Mouse (Mus musculus) hindbrain, embryonic 10.5 days (tissue): ENCODE measurements around the gene Cnnm3. TPM values are rescaled to one million over a fixed set of nuclear protein-coding genes. Genes with fewer than 3 reads are reported as not detected.

Experiments used
- DNase-seq: peaks from one replicate; pipeline ENCODE4 v3.0.0-alpha.2; 2017; ENCODE audit warnings: low spot score
- H3K27ac ChIP-seq: fragments of 300-500 bp; sonication (generic); 2 replicates; pipeline ENCODE4 v1.5.1; 2016; ENCODE audit warnings: mild to moderate bottlenecking, moderate library complexity
- H3K27me3 ChIP-seq: fragments of 300-500 bp; sonication (generic); 2 replicates; pipeline ENCODE4 v1.6.1; 2016; ENCODE audit warnings: mild to moderate bottlenecking; ENCODE audit not compliant: poor library complexity, insufficient read depth, severe bottlenecking
- H3K36me3 ChIP-seq: fragments of 300-500 bp; sonication (generic); 2 replicates; pipeline ENCODE4 v1.6.1; 2016; ENCODE audit warnings: mild to moderate bottlenecking, moderate library complexity
- H3K4me1 ChIP-seq: fragments of 300-500 bp; sonication (generic); replicated peaks from 2 replicates; pipeline ENCODE4 v1.6.1; 2016; ENCODE audit warnings: mild to moderate bottlenecking
- H3K4me3 ChIP-seq: fragments of 300-500 bp; sonication (generic); 2 replicates; pipeline ENCODE4 v1.5.1; 2016; ENCODE audit warnings: mild to moderate bottlenecking, moderate library complexity
- H3K9me3 ChIP-seq: fragments of 300-500 bp; sonication (generic); 2 replicates; pipeline ENCODE4 v1.6.1; 2016; ENCODE audit warnings: mild to moderate bottlenecking, moderate library complexity
- WGBS: fragments of 180-500 bp; shearing (Covaris S2); methylation state at CpG from one replicate; pipeline ENCODE4 v1.1.7; 2016; 5-methylcytosine and 5-hydroxymethylcytosine counted together
- polyA plus RNA-seq: library from polyadenylated mRNA; unstranded; fragments of >200 nt; fragmentation: Nextera tagmentation; extraction: Ambion mirVana; gene quantifications from 2 replicates; pipeline ENCODE4 v1.2.1, GENCODE M21; 2016

Cnnm3 gene
- polyA plus RNA-seq, 1 experiment from 2014 or later: 3.2 TPM

DNA sequence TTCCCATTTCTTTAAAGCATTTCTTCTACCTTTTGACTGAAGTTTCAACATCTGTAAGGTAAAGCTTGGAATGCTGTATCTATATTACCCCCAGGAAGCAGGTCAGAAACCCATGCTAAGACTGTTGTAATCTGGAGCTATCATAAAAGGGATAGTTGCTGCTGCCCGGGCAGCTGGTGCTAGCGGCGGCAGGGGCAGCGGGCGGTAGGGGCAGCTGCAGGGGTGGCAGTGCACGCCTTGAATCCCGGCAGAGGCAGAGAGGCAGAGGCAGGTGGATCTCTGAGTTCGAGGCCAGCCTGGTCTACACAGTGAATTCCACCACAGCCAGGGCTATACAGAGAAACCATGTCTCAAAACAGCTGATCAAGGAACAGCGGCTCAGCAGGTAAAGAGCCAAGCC is 31.3 kb downstream of the Cnnm3 start:
- Histone ChIP-seq H3K4me1 (peaks cover 33% of the 10 kb centered on the region), H3K27ac (no peak overlapping the region), H3K27me3 (no peaks in the 10 kb centered on the region), H3K36me3 (peaks cover 52% of the 10 kb centered on the region), H3K9me3 (no peaks in the 10 kb centered on the region), H3K4me3 (no peak overlapping the region)
- 95% methylated on average over 9 of the region's 9 CpGs for WGBS
- no peak for DNase-seq

DNA sequence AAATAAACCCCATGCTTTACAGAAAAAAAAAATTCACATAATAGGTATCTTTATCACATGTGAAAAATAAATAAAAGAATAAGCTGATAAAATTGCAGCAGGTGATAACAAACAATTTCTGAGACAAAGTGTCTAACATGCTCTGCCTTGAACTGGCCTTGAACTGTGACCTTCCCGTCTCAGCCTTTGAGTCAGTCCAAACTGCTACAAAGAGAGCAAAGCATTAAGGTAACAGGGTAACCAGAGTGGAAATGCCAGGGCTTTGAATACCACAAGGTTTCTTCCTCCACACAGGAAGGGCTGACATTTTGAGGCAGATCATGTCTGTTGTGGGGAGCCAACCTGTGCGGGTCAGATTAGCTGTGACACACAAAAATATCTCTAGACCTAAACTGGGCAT is 33.7 kb downstream of the Cnnm3 start:
- no peaks in the 10 kb centered on the region for H3K27me3 ChIP-seq
- H3K36me3 ChIP-seq: peaks cover 53% of the 10 kb centered on the region
- peaks cover 49% of the 10 kb centered on the region for H3K4me1 ChIP-seq
- no peak overlapping the region for H3K27ac ChIP-seq
- H3K4me3 ChIP-seq: no peak overlapping the region
- 86% methylated on average over 2 of the region's 2 CpGs for WGBS
- no peaks in the 10 kb centered on the region for H3K9me3 ChIP-seq
- no peak for DNase-seq

DNA sequence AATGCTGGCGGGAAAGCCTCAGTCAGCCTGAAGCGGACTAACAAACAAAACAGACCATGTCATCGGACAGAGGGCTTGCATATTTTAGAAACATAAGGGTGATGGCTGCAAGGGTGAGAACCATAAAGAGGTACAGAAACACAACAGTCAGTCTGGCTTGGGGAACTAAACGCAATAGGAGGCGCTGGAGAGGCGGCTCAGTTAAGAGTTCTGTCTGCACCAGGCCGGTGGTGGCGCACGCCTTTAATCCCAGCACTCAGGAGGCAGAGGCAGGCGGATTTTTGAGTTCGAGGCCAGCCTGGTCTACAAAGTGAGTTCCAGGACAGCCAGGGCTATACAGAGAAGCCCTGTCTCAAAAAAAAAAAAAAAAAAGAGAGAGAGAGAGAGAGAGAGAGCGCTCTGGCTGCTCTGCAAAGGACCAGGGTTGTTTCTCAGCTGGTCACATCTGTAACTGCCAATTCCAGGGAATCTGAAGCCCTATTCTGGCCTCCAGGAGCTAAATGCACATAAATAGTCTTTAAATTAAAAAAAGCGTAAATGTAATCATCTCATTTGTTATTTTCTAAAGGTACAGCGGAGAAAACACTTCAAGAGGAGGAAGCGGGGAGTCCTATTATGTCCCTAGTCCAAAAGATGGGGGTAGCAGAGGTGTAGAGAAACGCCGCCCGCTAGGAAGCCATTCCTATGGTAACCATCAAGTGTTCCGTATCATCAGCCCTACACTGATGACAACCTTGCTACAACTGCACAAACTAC is 34.4 kb downstream of the Cnnm3 start:
- no peak for DNase-seq
- Histone ChIP-seq H3K27ac (no peak overlapping the region), H3K27me3 (no peaks in the 10 kb centered on the region), H3K4me1 (peaks cover 52% of the 10 kb centered on the region), H3K9me3 (no peaks in the 10 kb centered on the region), H3K36me3 (peaks cover 53% of the 10 kb centered on the region), H3K4me3 (peak overlapping the region; percentile 70)
- WGBS: 69% methylated on average over 19 of the region's 19 CpGs

DNA sequence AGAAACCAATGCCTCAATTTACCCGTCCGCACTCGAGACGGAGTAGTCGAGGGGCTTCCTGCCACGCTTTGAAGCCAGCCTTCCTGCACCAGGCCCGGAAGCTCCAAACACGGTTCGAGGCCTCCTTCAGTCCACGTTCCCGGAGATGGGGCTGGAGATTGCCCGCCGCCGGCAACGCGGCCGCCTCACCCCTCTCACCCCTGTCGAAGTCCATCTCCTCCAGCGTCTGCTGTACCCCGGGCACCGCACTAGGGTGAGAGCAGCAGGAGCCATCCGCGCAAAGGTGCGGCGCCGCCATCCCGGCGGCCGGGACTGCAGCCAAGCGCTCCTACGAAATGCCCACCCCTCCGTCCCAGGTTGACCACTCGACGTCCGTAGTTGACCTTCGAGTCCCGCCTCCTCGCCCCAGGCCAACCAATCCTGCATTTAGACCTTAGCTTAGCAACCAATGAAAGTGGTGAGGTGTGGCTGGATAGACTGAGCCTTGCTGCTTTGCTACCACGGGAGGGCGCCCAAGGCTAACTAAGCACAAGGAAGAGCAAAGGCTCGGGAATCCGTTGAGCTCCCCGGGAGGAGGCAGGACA is 35.3 kb downstream of the Cnnm3 start, which contains the start of gene Ankrd39:
TSS of gene Ankrd39 (minus strand) at position 558 of the 584 bp plus-strand sequence.
- DNase-seq: peak; percentile 98
- Histone ChIP-seq H3K36me3 (peaks cover 54% of the 10 kb centered on the region), H3K27me3 (no peaks in the 10 kb centered on the region), H3K9me3 (no peaks in the 10 kb centered on the region), H3K4me1 (peaks cover 53% of the 10 kb centered on the region), H3K27ac (peak within 1 kb of the TSS; percentile 90), H3K4me3 (peak within 1 kb of the TSS; percentile 70)
- WGBS: under 1% methylated on average over 43 of the region's 43 CpGs

DNA sequence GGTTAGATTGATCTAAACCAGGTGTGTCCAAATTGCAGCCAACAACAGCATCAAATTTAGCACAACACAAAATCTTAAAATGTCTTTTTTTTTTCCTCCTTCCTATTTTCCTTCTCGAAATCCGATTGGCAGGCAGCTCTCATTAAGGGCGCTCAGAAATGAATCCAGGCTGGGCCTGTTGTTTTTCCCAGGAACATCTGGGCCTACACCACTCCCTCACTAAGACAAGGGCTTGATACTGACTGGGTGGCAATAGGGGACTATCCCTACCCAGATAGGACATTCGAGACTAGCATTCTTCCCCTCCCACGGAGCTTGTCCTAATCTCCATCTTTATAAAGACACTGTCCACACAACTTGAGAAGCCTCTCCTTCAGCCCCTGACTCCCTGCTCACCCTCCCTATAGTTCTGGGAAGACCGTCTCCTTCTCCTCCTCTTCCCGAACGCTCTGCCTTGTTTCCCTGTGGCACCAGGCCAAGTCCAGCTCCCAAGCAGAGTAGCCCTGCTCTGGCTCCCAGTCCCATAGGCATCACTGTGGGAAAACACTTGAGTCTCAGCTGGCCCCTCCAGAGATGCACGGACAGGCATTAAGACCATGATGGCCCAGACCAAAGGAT is 36.4 kb downstream of the Cnnm3 start:
- no peak overlapping the region for H3K4me3 ChIP-seq
- 51% methylated on average over 9 of the region's 9 CpGs for WGBS

DNA sequence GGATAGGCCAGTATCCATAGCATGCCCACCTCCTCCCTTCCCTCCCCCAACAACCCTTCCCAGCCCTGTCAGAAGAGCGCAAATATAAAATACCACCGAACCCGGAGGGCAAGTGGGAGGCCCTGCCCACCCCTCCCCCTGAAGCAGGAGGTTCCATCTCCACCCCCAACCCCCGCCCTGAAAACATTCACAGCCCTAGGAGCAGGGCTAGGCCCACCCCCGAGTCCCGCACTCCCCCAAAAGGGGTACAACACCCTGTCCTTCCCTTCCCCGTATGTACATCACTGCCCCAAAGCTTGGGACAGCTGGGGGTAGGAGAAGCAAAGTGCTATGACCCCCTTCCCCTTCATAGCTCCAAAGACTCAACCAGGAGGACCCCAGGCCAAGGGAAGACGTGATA is 37.1 kb downstream of the Cnnm3 start:
- no peaks in the 10 kb centered on the region for H3K9me3 ChIP-seq
- H3K4me3 ChIP-seq: no peak overlapping the region
- no peak for DNase-seq
- peaks cover 64% of the 10 kb centered on the region for H3K36me3 ChIP-seq
- 62% methylated on average over 8 of the region's 8 CpGs for WGBS
- H3K27me3 ChIP-seq: no peaks in the 10 kb centered on the region
- H3K4me1 ChIP-seq: peaks cover 57% of the 10 kb centered on the region
- H3K27ac ChIP-seq: no peak overlapping the region

More for the DNA sequence above, 36.4 kb downstream of the Cnnm3 start:
- Histone ChIP-seq H3K4me1 (peaks cover 53% of the 10 kb centered on the region), H3K9me3 (no peaks in the 10 kb centered on the region), H3K27ac (peak overlapping the region; percentile 90), H3K27me3 (no peaks in the 10 kb centered on the region), H3K36me3 (peaks cover 57% of the 10 kb centered on the region)
- no peak for DNase-seq

DNA sequence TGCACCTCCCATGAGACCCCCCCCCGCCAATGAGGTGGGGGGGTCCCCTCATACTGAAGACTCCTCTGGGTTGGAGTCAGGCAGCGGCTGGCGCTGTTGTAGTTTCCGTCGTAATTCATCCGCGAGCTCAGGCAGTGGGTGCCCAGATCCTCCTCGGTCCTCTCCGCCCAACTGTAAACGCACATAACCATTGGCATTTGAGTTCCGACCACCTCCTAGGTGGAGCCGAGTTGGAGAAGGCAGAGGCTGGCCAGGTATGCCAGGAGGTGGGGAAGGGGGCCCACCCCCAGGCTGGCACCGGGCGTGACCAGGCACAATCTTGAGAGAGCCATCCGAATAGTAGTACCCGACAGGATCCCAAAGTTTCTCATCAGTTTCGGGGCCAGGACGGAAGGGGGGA is 37.8 kb downstream of the Cnnm3 start:
- Histone ChIP-seq H3K36me3 (peaks cover 71% of the 10 kb centered on the region), H3K4me1 (peaks cover 65% of the 10 kb centered on the region), H3K4me3 (no peak overlapping the region)

DNA sequence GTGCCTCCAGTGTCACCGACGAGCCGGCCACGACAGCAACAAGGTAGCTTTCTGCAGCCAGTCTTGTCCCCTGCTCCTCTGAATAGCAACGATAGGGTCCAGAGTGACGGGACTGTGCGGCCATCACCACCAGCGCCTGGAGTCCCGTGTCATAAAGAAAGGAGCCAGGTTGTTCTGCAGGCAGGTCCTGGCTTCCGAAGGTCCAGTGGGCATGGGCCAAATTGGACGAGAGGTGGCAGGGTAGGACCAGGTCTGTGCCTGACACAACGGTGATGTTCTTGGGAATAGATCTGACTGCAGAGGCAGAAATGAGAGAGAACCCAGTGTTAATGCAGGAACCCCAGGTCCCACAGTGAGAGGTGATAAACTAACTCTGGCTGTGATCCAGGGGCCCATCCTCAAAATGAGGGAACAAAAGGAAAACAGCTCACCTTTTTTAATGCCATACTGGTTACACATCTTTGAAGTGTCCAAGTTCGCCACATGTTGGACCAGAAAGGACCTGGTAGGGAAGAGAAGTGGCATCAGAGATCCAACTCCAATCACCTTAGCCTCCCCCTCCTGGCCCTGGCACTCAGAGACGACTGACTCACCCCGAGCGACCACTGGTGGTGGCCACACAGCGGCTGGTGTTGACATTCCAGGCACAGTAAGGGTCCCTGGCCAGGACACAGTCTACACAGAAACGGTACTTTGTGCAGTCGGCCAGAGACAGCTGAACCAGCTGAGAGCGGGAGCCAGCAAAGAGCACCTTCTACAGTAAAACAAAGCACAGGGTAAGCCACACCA is 38.6 kb downstream of the Cnnm3 start:
- Histone ChIP-seq H3K36me3 (peaks cover 79% of the 10 kb centered on the region), H3K4me1 (peaks cover 72% of the 10 kb centered on the region)
- 78% methylated on average over 20 of the region's 20 CpGs for WGBS

More for the DNA sequence above, 37.8 kb downstream of the Cnnm3 start:
- no peak overlapping the region for H3K27ac ChIP-seq
- no peaks in the 10 kb centered on the region for H3K9me3 ChIP-seq
- DNase-seq: no peak
- no peaks in the 10 kb centered on the region for H3K27me3 ChIP-seq
- WGBS: 89% methylated on average over 18 of the region's 18 CpGs

DNA sequence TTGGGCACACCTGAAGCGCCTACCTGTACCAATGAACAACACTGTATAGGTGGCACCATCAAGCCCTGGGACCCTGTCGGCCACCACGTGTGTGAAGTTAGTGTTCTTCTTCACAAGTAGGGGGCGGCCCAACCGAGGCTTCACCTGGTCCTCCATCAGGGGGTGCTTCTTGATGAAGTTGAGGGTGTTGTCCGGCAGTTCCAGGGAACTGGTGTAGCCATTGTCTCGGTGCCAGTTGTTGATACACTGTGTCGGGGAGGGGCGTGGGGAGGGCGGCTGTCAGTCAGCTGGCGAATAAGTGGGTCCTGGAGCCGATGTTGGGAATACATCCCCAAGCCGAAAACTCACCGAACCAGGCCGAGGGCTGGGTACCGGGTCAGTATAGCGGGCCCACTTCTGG is 40.2 kb downstream of the Cnnm3 start:
- DNase-seq: no peak
- no peak overlapping the region for H3K4me3 ChIP-seq
- WGBS: 91% methylated on average over 17 of the region's 17 CpGs
- peaks cover 65% of the 10 kb centered on the region for H3K4me1 ChIP-seq
- H3K27me3 ChIP-seq: no peaks in the 10 kb centered on the region
- H3K36me3 ChIP-seq: peaks cover 83% of the 10 kb centered on the region
- no peaks in the 10 kb centered on the region for H3K9me3 ChIP-seq
- no peak overlapping the region for H3K27ac ChIP-seq

More for the DNA sequence above, 38.6 kb downstream of the Cnnm3 start:
- no peak overlapping the region for H3K27ac ChIP-seq
- no peaks in the 10 kb centered on the region for H3K27me3 ChIP-seq
- H3K4me3 ChIP-seq: no peak overlapping the region
- no peaks in the 10 kb centered on the region for H3K9me3 ChIP-seq
- no peak for DNase-seq

DNA sequence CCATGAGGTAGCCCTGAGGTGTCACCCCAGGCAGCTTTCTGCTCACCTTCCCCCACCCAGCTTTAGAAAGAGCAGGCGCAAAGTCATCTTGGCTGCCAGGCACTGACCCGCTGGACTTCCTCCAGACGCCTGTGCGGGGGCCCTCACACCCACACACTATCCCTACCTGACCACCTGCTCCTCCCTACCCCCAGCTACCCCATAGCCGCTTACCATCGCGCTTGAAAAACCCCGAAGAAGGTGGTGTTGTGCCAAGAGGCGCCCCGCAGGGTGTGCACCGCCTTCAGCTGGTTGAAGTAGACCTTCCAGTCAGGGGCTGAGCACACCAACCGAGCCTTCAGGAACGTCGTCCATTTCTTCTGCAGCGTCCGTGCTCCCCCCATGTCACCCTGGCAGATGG is 40.8 kb downstream of the Cnnm3 start:
- WGBS: 90% methylated on average over 16 of the region's 16 CpGs
- Histone ChIP-seq H3K27ac (no peak overlapping the region), H3K27me3 (no peaks in the 10 kb centered on the region), H3K4me3 (no peak overlapping the region), H3K36me3 (peaks cover 80% of the 10 kb centered on the region), H3K4me1 (peaks cover 59% of the 10 kb centered on the region), H3K9me3 (no peaks in the 10 kb centered on the region)
- DNase-seq: no peak

DNA sequence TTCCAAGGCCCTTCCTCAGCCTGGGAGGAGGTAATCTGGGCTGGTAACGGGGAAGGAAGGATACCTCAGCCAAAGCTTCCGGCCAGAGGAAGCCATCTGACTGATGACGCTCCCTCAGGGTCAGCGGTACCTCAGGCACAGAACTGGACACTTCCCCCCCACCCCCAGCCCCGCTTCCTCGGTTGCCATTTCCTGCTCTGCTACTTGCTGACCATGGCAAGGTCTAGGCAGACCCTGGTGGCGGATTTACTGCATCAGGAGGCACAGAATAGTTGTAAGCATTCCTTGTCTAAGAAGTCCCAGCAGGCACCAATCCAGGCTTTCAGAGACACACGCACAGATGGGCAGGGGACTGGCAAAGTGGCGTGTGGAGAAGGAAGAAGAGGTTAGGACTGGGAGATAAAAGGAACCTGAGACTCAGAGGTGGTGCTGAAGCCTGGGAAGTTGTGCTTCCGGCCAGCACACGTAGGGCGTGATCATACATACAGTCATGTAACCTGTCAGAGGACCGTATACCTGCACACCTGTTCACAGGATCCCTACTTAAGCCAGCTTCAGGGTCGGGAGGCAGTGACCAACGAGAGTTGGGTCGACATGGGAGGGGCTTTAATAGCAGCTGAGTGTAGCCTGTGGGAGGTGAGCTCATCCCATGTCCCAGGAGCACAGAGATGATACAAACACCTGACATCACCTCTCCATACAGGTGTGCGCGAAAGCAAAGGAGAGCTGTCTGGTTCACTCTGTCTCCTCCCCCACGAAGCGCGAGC is 43.1 kb downstream of the Cnnm3 start:
- DNase-seq: no peak
- H3K36me3 ChIP-seq: peaks cover 58% of the 10 kb centered on the region
- H3K4me1 ChIP-seq: peaks cover 54% of the 10 kb centered on the region
- H3K27ac ChIP-seq: peak overlapping the region; percentile 99
- H3K4me3 ChIP-seq: peak overlapping the region; percentile 78
- 78% methylated on average over 21 of the region's 21 CpGs for WGBS
- H3K9me3 ChIP-seq: no peaks in the 10 kb centered on the region
- H3K27me3 ChIP-seq: peaks cover 10% of the 10 kb centered on the region; the same call in 1 of the 2 replicates

DNA sequence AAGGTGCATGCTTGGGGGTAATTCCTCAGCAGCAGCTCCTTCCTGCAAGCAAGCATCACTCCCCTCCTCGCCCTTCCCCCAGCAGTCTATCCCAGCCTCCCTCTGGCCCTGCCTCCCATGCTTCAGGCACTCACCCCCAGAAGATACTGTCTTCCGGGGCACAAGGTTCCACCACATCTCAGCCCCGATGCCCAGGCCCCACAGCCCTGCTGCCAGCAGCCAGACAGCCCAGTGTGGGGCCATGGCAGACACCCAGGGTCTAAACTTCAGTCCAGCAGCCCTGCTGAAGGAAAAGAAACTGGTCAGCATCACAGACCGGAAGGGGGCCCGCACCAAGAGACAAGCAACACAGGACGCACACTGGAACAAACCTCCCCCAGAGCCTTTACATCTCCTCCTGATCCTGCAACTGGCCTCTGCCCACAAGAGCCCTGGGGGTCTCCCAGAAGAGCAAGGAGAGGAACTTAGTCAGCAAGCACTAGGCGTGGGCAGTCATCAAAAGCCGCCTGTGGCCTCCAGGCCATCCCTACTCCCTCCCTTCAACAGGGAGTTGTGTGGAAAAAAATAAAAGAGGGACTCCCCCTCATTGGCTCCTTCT is 44.2 kb downstream of the Cnnm3 start:
- peaks cover 54% of the 10 kb centered on the region for H3K4me1 ChIP-seq
- peak; percentile 49 for DNase-seq

More for the DNA sequence above, 44.2 kb downstream of the Cnnm3 start:
- H3K27me3 ChIP-seq: peaks cover 12% of the 10 kb centered on the region; the same call in 1 of the 2 replicates
- no peaks in the 10 kb centered on the region for H3K9me3 ChIP-seq
- peaks cover 47% of the 10 kb centered on the region for H3K36me3 ChIP-seq
- 8% methylated on average over 8 of the region's 8 CpGs for WGBS
- peak overlapping the region; percentile 78 for H3K4me3 ChIP-seq
- H3K27ac ChIP-seq: peak overlapping the region; percentile 99
